11 mouse cellular contexts compared by ENCODE assay signal in the genomic region with DNA sequence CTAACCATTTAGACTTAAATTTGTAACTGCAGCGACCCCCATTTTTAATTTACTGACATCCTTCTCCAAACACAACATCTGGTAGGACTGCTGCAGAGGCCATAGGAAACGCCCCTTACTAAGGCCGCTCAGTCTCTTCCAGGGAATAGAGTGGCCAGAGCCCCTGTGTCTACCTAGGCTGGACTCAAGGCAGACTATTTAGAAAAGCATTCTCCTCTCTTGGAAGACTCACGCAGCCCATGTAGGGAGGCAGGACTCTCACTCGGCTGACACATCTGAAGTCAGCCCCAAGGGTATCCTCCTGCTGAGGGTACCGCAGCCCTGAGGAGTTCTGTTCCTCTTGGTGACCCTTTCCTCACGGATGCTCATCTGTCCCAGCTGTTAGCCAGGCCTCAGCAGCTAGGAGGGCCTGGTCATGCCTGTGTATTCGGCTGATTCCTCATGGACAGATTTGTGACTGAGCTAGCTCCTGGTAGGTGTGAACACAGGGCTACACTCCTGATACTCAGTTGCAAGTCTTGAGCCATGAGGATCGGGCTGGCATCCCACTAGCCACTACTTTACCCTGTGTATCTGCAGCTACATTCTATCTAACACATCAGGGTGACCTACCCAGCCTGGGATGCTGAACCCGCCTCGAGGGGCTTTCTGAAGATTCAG.
DNase-seq lines count a peak whose midpoint lies in the region; ATAC-seq lines count a peak whose summit lies in the region.
"Had no signal": no experiment of that assay in that cellular context is flagged by ENCODE, and none has a peak within 500 bp of the region (broad histone marks: within the 10 kb centered on the region; RNA-seq: fewer than 3 reads in every experiment).

No protein-coding gene starts in this region.

- no peaks in the 10 kb centered on the region for H3K9me3 ChIP-seq in neural tube, embryonic 11.5 days (ENCODE audit: control insufficient read depth, low read length)
- 0 out of 2 replicates have a peak, but pooled peaks cover 3% of the 10 kb centered on the region for H3K9me3 ChIP-seq in midbrain, embryonic 10.5 days (replicated peaks)
- H3K9me3 ChIP-seq: embryonic facial prominence, embryonic 13.5 days; heart, embryonic 13.5 days; liver, embryonic 15.5 days had no signal

- H3K4me3 ChIP-seq in neural tube, embryonic 11.5 days (ENCODE audit: low read depth, low read length): no peak overlapping the region
- H3K4me3 ChIP-seq in midbrain, embryonic 10.5 days: no peak overlapping the region
- H3K4me3 ChIP-seq: embryonic facial prominence, embryonic 13.5 days; heart, embryonic 13.5 days; liver, embryonic 15.5 days had no signal

- H3K27ac ChIP-seq in neural tube, embryonic 11.5 days (ENCODE audit: low read depth, low read length): no peak overlapping the region
- H3K27ac ChIP-seq in midbrain, embryonic 10.5 days (replicated peaks): 0 out of 2 replicates have a peak overlapping the region, but pooled peaks have one; percentile 18
- H3K27ac ChIP-seq: heart, embryonic 13.5 days; liver, embryonic 15.5 days had no signal

- no peaks in the 10 kb centered on the region for H3K36me3 ChIP-seq in neural tube, embryonic 11.5 days (ENCODE audit: control insufficient read depth, insufficient read depth, low read length)
- H3K36me3 ChIP-seq in midbrain, embryonic 10.5 days: peaks cover 3% of the 10 kb centered on the region
- H3K36me3 ChIP-seq: embryonic facial prominence, embryonic 13.5 days; heart, embryonic 13.5 days; liver, embryonic 15.5 days had no signal

- peak overlapping the region; percentile 26; the same call in 1 of the 2 replicates for H3K9ac ChIP-seq in neural tube, embryonic 11.5 days (ENCODE audit: low read length)
- H3K9ac ChIP-seq: embryonic facial prominence, embryonic 13.5 days; heart, embryonic 13.5 days; liver, embryonic 15.5 days had no signal

- H3K4me2 ChIP-seq in neural tube, embryonic 11.5 days (ENCODE audit: low read depth): no peak overlapping the region
- H3K4me2 ChIP-seq: embryonic facial prominence, embryonic 13.5 days; liver, embryonic 15.5 days had no signal

- no peaks in the 10 kb centered on the region for H3K4me1 ChIP-seq in neural tube, embryonic 11.5 days (ENCODE audit: control insufficient read depth, insufficient read depth, low read length)
- peaks cover 3% of the 10 kb centered on the region; the same call in 1 of the 2 replicates for H3K4me1 ChIP-seq in midbrain, embryonic 10.5 days
- H3K4me1 ChIP-seq: embryonic facial prominence, embryonic 13.5 days; liver, embryonic 15.5 days had no signal

- no peak for ATAC-seq in neural tube, embryonic 11.5 days (ENCODE audit: insufficient read depth, low FRiP score, low TSS enrichment)

- peak; percentile 23 for DNase-seq in cerebellum, adult 11-12 months
- no peak for DNase-seq in cerebellum, postnatal 14 days
- no peak for DNase-seq in neural tube, embryonic 11.5 days (ENCODE audit: low spot score)
- DNase-seq in neural tube, embryonic 10.5 days (ENCODE audit: extremely low spot score, low spot score): no peak
- no peak for DNase-seq in midbrain, embryonic 10.5 days (ENCODE audit: low spot score)
- no peak for DNase-seq in left cerebral cortex, adult 8-10 months (ENCODE audit: low spot score in 2 of 2)
- DNase-seq in B cell, adult 2 months: no peak
- DNase-seq in MN1 (ENCODE audit: low spot score): no peak

- no peaks in the 10 kb centered on the region for H3K27me3 ChIP-seq in neural tube, embryonic 11.5 days (ENCODE audit: control insufficient read depth, insufficient read depth, low read length)
- no peaks in the 10 kb centered on the region for H3K27me3 ChIP-seq in midbrain, embryonic 10.5 days (ENCODE audit: low read depth, poor library complexity, severe bottlenecking)
- H3K27me3 ChIP-seq: embryonic facial prominence, embryonic 13.5 days; heart, embryonic 13.5 days; liver, embryonic 15.5 days had no signal

- WGBS in neural tube, embryonic 11.5 days: 67% methylated on average over 11 of the region's 11 CpGs
- WGBS in midbrain, embryonic 10.5 days: 68% methylated on average over 11 of the region's 11 CpGs
